7 mouse cellular contexts compared by ENCODE assay signal in genomic region chr8:105938306-105938669, GRCm38 (mm10). TPM values are rescaled to one million over a fixed set of nuclear protein-coding genes. Genes with fewer than 3 reads are reported as not detected.
A peak's percentile ranks its signal among the peaks of the same experiment; 100 is the strongest.
DNase-seq lines count a peak whose midpoint lies in the region; ATAC-seq and TF ChIP-seq lines count a peak whose summit lies in the region.

TSS of gene Psmb10 (minus strand) at chr8:105938444.

- H3K36me3 ChIP-seq in CH12.LX (replicated peaks in 1 of 2; ENCODE audit: control insufficient read depth in 1 of 2, insufficient read depth in 1 of 2, low read length in 1 of 2) = peaks cover 9 to 51% of the 10 kb centered on the region in 2 experiments
- H3K36me3 ChIP-seq in forebrain, embryonic 10.5 days (replicated peaks) = peaks cover 17% of the 10 kb centered on the region

- no peaks in the 10 kb centered on the region for H3K9me3 ChIP-seq in CH12.LX (replicated peaks; ENCODE audit: low read length)
- no peaks in the 10 kb centered on the region for H3K9me3 ChIP-seq in forebrain, embryonic 10.5 days

- no peaks in the 10 kb centered on the region for H3K27me3 ChIP-seq in CH12.LX (replicated peaks)
- no peaks in the 10 kb centered on the region for H3K27me3 ChIP-seq in forebrain, embryonic 10.5 days (ENCODE audit: poor library complexity, severe bottlenecking)

- H3K79me2 ChIP-seq in CH12.LX (replicated peaks; ENCODE audit: control insufficient read depth, extremely low read depth, insufficient read depth, poor library complexity, severe bottlenecking) = no peaks in the 10 kb centered on the region

- peak within 1 kb of the TSS; percentile 67 for H3K27ac ChIP-seq in CH12.LX (ENCODE audit: insufficient read depth, low read depth)
- peak within 1 kb of the TSS; percentile 90 for H3K27ac ChIP-seq in forebrain, embryonic 10.5 days

- dilution Hi-C loops in CH12.LX (cut with MboI; ENCODE audit: extremely low pct_ligation_motif_present, extremely low pct_unique_long_range_greater_than_20kb, low sequenced_read_pairs) = no loop called here

- in situ Hi-C loops in CH12.LX (cut with MboI; ENCODE audit: low pct_ligation_motif_present, low pct_unique_long_range_greater_than_20kb, low sequenced_read_pairs) = loop anchor here (5.0 kb wide), 1 partner anchor 46 kb away; the partner anchor contains the start of gene Nrn1l

- TF ChIP-seq POLR2A in CH12.LX (IDR thresholded peaks at IDR 0.05; ENCODE audit: low read depth, low read length) = no peak

- H3K4me2 ChIP-seq in CH12.LX (ENCODE audit: insufficient read depth, low read depth, poor library complexity, severe bottlenecking) = peak within 1 kb of the TSS; percentile 70

- 46% methylated on average over 4 of the region's 4 CpGs for WGBS in forebrain, embryonic 10.5 days

- peak; percentile 57 for DNase-seq in CH12.LX (ENCODE audit: extremely low read depth)
- DNase-seq in NIH3T3 (ENCODE audit: low read depth) = peak; percentile 56
- DNase-seq in forebrain, embryonic 10.5 days (ENCODE audit: extremely low spot score, low spot score) = no peak
- peak; percentile 42 for DNase-seq in heart, postnatal 4 days
- DNase-seq in left cerebral cortex, adult 8-10 months (ENCODE audit: low spot score in 2 of 2) = no peak
- DNase-seq in Muller cell, postnatal 12 days (ENCODE audit: inconsistent ontology term) = no peak

- peak; percentile 40 for ATAC-seq in megakaryocyte progenitor cell, adult 5-6 weeks (replicated peaks; ENCODE audit: poor library complexity)

- H3K4me3 ChIP-seq in CH12.LX (replicated peaks in 1 of 3; ENCODE audit: low read depth in 2 of 3, low read length in 2 of 3, poor library complexity in 1 of 3) = peak within 1 kb of the TSS; percentile 85 to 96 (median 92)
- peak within 1 kb of the TSS; percentile 85 for H3K4me3 ChIP-seq in forebrain, embryonic 10.5 days

- TF ChIP-seq EP300 in CH12.LX (IDR thresholded peaks at IDR 0.05; ENCODE audit: low read length) = no peak

- peak within 1 kb of the TSS; percentile 64 for H3K9ac ChIP-seq in CH12.LX (ENCODE audit: insufficient read depth, low read depth)

- peak; percentile 24 for TF ChIP-seq RAD21 in CH12.LX (IDR thresholded peaks at IDR 0.05; ENCODE audit: low read depth, low read length)

- H3K4me1 ChIP-seq in CH12.LX (ENCODE audit: control insufficient read depth in 1 of 2, insufficient read depth in 2 of 2) = peaks cover 3 to 29% of the 10 kb centered on the region in 2 experiments; a peak in 3 of 4 replicates
- H3K4me1 ChIP-seq in forebrain, embryonic 10.5 days = peaks cover 27% of the 10 kb centered on the region

- peak in 1 of 2 experiments; percentile 41; a peak in 2 of 4 replicates for TF ChIP-seq CTCF in CH12.LX (conservative IDR thresholded peaks at IDR 0.05 in 1 of 2, IDR thresholded peaks at IDR 0.05 in 1 of 2; ENCODE audit: low read depth in 2 of 2, low read length in 2 of 2)

TF ChIP-seq in CH12.LX, 34 proteins besides CTCF, POLR2A, EP300 and RAD21:
- TF ChIP-seq UBTF (IDR thresholded peaks at IDR 0.05; ENCODE audit: low read depth, low read length) (0 out of 2 replicates have a peak, but pooled peaks have one; percentile 3), SIN3A (IDR thresholded peaks at IDR 0.05; ENCODE audit: low read length) (0 out of 2 replicates have a peak, but pooled peaks have one; percentile 7), USF1 (IDR thresholded peaks at IDR 0.05; ENCODE audit: low read depth, low read length) (peak; percentile 30), ZKSCAN1 (IDR thresholded peaks at IDR 0.05; ENCODE audit: borderline replicate concordance, low read depth, low read length) (no peak), ZNF384 (IDR thresholded peaks at IDR 0.05; ENCODE audit: low read depth, low read length) (no peak), MYC (IDR thresholded peaks at IDR 0.05; ENCODE audit: low read depth, low read length) (peak; percentile 96), USF2 (conservative IDR thresholded peaks at IDR 0.05; ENCODE audit: low read depth, low read length) (peak; percentile 17; the same call in 1 of the 2 replicates), ZC3H11A (IDR thresholded peaks at IDR 0.05; ENCODE audit: low read depth, low read length) (no peak), SMC3 (IDR thresholded peaks at IDR 0.05; ENCODE audit: low read depth, low read length) (peak; percentile 12; the same call in 1 of the 2 replicates), MAX (IDR thresholded peaks at IDR 0.05; ENCODE audit: low read length) (peak; percentile 85), PAX5 (IDR thresholded peaks at IDR 0.05; ENCODE audit: low read length) (no peak), MXI1 (IDR thresholded peaks at IDR 0.05; ENCODE audit: low read depth, low read length) (peak; percentile 99), BHLHE40 (IDR thresholded peaks at IDR 0.05; ENCODE audit: low read depth, low read length) (no peak)

RNA-seq across cellular contexts. Expression of gene Psmb10, which starts in this region (rescaled TPM):
- total RNA-seq in CH12.LX (2012; rRNA removed) = 228 and 298 TPM in 2 replicates
- total RNA-seq in CH12.LX (2014; rRNA removed) = 136 and 137 TPM in 2 replicates
- polyA plus RNA-seq in CH12.LX (2012; ENCODE audit: insufficient read length, low read depth) = 227 and 313 TPM in 2 replicates
- polyA plus RNA-seq in forebrain, embryonic 10.5 days (2016; fragmentation: Nextera tagmentation; extraction: Ambion mirVana) = 28.9 and 31.5 TPM in 2 replicates
- 10 to 100 TPM; 85.4 to 94.0 TPM for total RNA-seq in heart, postnatal 4 days (2021)
- 10 to 100 TPM; 82.5 to 92.6 (median 90.1) TPM for total RNA-seq in left cerebral cortex, adult 8-10 months (2022)
- total RNA-seq in megakaryocyte progenitor cell, adult 5-6 weeks (2015) = 127 and 155 TPM in 2 replicates
- total RNA-seq in megakaryocyte progenitor cell, adult 5-6 weeks (2017) = 58.8 and 66.5 TPM in 2 replicates

Comparison
In these comparisons a context has a peak if more than half of its experiments do, and no peak if none do; other contexts are left out.
1. DNase-seq: peak in CH12.LX (single experiment), NIH3T3 (single experiment) and heart, postnatal 4 days (single experiment); none in forebrain, embryonic 10.5 days (single experiment), left cerebral cortex, adult 8-10 months (0 of 2) and Muller cell, postnatal 12 days (single experiment).